Comparison of ENCODE assay signal across 9 mouse cellular contexts in genomic region chr2:153147715-153148114, GRCm38 (mm10). TPM values are rescaled to one million over a fixed set of nuclear protein-coding genes. Genes with fewer than 3 reads are reported as not detected.
DNase-seq lines count a peak whose midpoint lies in the region; ATAC-seq and TF ChIP-seq lines count a peak whose summit lies in the region.
"Had no signal": no experiment of that assay in that cellular context is flagged by ENCODE, and none has a peak within 500 bp of the region (broad histone marks: within the 10 kb centered on the region; RNA-seq: fewer than 3 reads in every experiment).

No protein-coding gene starts in this region.

- 12% methylated on average over 3 of the region's 3 CpGs for WGBS in lung, adult 2 months

- no peak for TF ChIP-seq POLR2A in lung, adult 2 months (IDR thresholded peaks at IDR 0.05; ENCODE audit: borderline replicate concordance, extremely low read depth, low read depth, low read length)

- ATAC-seq in CD4-positive, CD25-positive, alpha-beta regulatory T cell, adult 4 months: peak; percentile 83
- peak; percentile 89 for ATAC-seq in common myeloid progenitor, adult 5-6 weeks (replicated peaks; ENCODE audit: low read depth, poor library complexity, severe bottlenecking)

- TF ChIP-seq CTCF in lung, adult 2 months (IDR thresholded peaks at IDR 0.05; ENCODE audit: insufficient read depth, low read length): peak; percentile 94

- intact Hi-C loops in gastrocnemius, postnatal 14 days (cut with DNase I; ENCODE audit: low total_unique reads): loop anchor here (5.0 to 10.0 kb wide), 2 partner anchors 95 to 437 kb away; no protein-coding TSS in a partner anchor

- no peaks in the 10 kb centered on the region for H3K4me1 ChIP-seq in lung, adult 2 months (ENCODE audit: control insufficient read depth, insufficient read depth, low read length)

- no peak overlapping the region for H3K4me3 ChIP-seq in lung, adult 2 months (replicated peaks; ENCODE audit: extremely low read depth, low read depth, low read length)
- H3K4me3 ChIP-seq: heart, embryonic 13.5 days had no signal

- DNase-seq in adipocyte (ENCODE audit: low spot score): peak; percentile 78
- peak; percentile 67 for DNase-seq in gastrocnemius, postnatal 14 days
- DNase-seq in kidney, postnatal 25 days: peak; percentile 57 to 72
- peak; percentile 68 for DNase-seq in lung, adult 2 months
- DNase-seq in ovary, postnatal 36 days (ENCODE audit: low spot score): peak; percentile 62
- peak; percentile 70 for DNase-seq in thymus, postnatal 14 days

RNA-seq across cellular contexts. Expression of gene Tm9sf4, which starts 13.4 kb away (rescaled TPM):
- polyA plus RNA-seq in CD4-positive, CD25-positive, alpha-beta regulatory T cell, adult 4 months (2017; shearing (Covaris generic)): 10 to 100 TPM; 41.1 to 62.2 TPM
- total RNA-seq in common myeloid progenitor, adult 5-6 weeks (2017): 80.5 and 106 TPM in 2 replicates
- 10 to 100 TPM; 38.2 to 41.7 TPM for total RNA-seq in gastrocnemius, postnatal 14 days (2021)
- 32.7 and 45.8 TPM in 2 replicates for polyA plus RNA-seq in lung, adult 2 months (2012; rRNA removed)

RNA-seq across cellular contexts. Expression of gene Hck, which starts 39.4 kb away (rescaled TPM):
- under 1 TPM; 0.61 to 0.67 TPM for polyA plus RNA-seq in CD4-positive, CD25-positive, alpha-beta regulatory T cell, adult 4 months (2017; shearing (Covaris generic))
- total RNA-seq in common myeloid progenitor, adult 5-6 weeks (2017): 2.2 and 5.9 TPM in 2 replicates
- total RNA-seq in gastrocnemius, postnatal 14 days (2021): under 1 TPM; 0.60 to 0.76 TPM
- polyA plus RNA-seq in lung, adult 2 months (2012; rRNA removed): 45.0 and 52.8 TPM in 2 replicates
